Mouse (Mus musculus) left cerebral cortex, postnatal 25 days (tissue): ENCODE measurements around the gene Got1. TPM values are rescaled to one million over a fixed set of nuclear protein-coding genes. Genes with fewer than 3 reads are reported as not detected.

ENCODE experiments used
- DNase-seq, 2 experiments: peaks; one replicate each; pipeline ENCODE4 v3.0.0; 2022; ENCODE audit warnings: low spot score in 2 of 2, mixed read lengths in 1 of 2
- intact Hi-C: fragments of 180-260 bp; cut with DNase I; formaldehyde crosslinking; loops from one replicate; pipeline ENCODE4 v1.15.1; 2025
- total RNA-seq, 2 experiments: library from RNA; stranded (reverse); gene quantifications; 2 replicates each; pipeline ENCODE4 v1.2.3; 2021

Gene Got1
- 100 to 1,000 TPM; 340 to 351 TPM for total RNA-seq

GRCm38 (mm10) chr19:43524187-43525103, at the start of gene Got1:
Got1 (minus strand) TSS chr19:43524605.
- DNase-seq, result peak; percentile 96 to 99
- intact Hi-C loops, result loop anchor here (5.0 kb wide), 1 partner anchor 228 kb away; the partner anchor contains the start of genes Cox15 and Cutc

GRCm38 (mm10) chr19:43570831-43571790, 46.7 kb upstream of the Got1 start:
- peak; percentile 71 to 78 for DNase-seq
- intact Hi-C loops, result loop anchor here (5.0 kb wide), 1 partner anchor 51 kb away; no protein-coding TSS in a partner anchor

GRCm38 (mm10) chr19:43569133-43569532, 44.7 kb upstream of the Got1 start:
- DNase-seq, result no peak
- intact Hi-C loops, result no loop called here

- intact Hi-C loops, result no loop called here
Observed at GRCm38 (mm10) chr19:43568298-43568697, 43.9 kb upstream of the Got1 start.

GRCm38 (mm10) chr19:43563166-43563565, 38.8 kb upstream of the Got1 start:
- intact Hi-C loops, result no loop called here
- no peak for DNase-seq

More at GRCm38 (mm10) chr19:43568298-43568697, 43.9 kb upstream of the Got1 start:
- no peak for DNase-seq

GRCm38 (mm10) chr19:43561841-43562240, 37.4 kb upstream of the Got1 start:
- no peak for DNase-seq
- intact Hi-C loops, result no loop called here

- DNase-seq, result no peak
- intact Hi-C loops, result no loop called here
Observed at GRCm38 (mm10) chr19:43560244-43560643, 35.8 kb upstream of the Got1 start.

- intact Hi-C loops, result no loop called here
- DNase-seq, result no peak
Observed at GRCm38 (mm10) chr19:43551493-43551890, 27.1 kb upstream of the Got1 start.

GRCm38 (mm10) chr19:43550706-43551492, 26.5 kb upstream of the Got1 start:
- no peak for DNase-seq
- intact Hi-C loops, result no loop called here

GRCm38 (mm10) chr19:43548060-43548459, 23.7 kb upstream of the Got1 start:
- DNase-seq, result peak in 1 of 2 experiments; percentile 44
- intact Hi-C loops, result no loop called here

- intact Hi-C loops, result no loop called here
- no peak for DNase-seq
Observed at GRCm38 (mm10) chr19:43546337-43547117, 22.1 kb upstream of the Got1 start.

- no peak for DNase-seq
- intact Hi-C loops, result no loop called here
Observed at GRCm38 (mm10) chr19:43535372-43535771, 11.0 kb upstream of the Got1 start.

- intact Hi-C loops, result loop anchor here (1.0 to 5.0 kb wide), 2 partner anchors 93 to 131 kb away; no protein-coding TSS in a partner anchor
- no peak for DNase-seq
Observed at GRCm38 (mm10) chr19:43530921-43531320, 6.5 kb upstream of the Got1 start.

- peak; percentile 74 to 87 for DNase-seq
- intact Hi-C loops, result loop anchor here (1.0 to 5.0 kb wide), 2 partner anchors 94 to 132 kb away; no protein-coding TSS in a partner anchor
Observed at GRCm38 (mm10) chr19:43530197-43530770, 5.9 kb upstream of the Got1 start.

GRCm38 (mm10) chr19:43528056-43528587, 3.7 kb upstream of the Got1 start:
- no peak for DNase-seq
- intact Hi-C loops, result loop anchor here (5.0 kb wide), 1 partner anchor 224 kb away; the partner anchor contains the start of genes Cox15 and Cutc

- intact Hi-C loops, result loop anchor here (2.0 to 5.0 kb wide), 2 partner anchors 30 to 225 kb away; partner anchors contain the start of genes Cox15 and Cutc
- DNase-seq, result no peak
Observed at GRCm38 (mm10) chr19:43527131-43527530, 2.7 kb upstream of the Got1 start.

- intact Hi-C loops, result loop anchor here (2.0 to 5.0 kb wide), 2 partner anchors 29 to 226 kb away; partner anchors contain the start of genes Cox15 and Cutc
- no peak for DNase-seq
Observed at GRCm38 (mm10) chr19:43526025-43526424, 1.6 kb upstream of the Got1 start.
